Mouse (Mus musculus) liver, postnatal 0 days (tissue): ENCODE data around the gene Rapgef1. TPM values are rescaled to one million over a fixed set of nuclear protein-coding genes. Genes with fewer than 3 reads are reported as not detected.

Experiments
- ATAC-seq: fragments of 200-750 bp; cut with Nextera tagmentation; 2 replicates; pipeline ENCODE4 v1.8.0; 2017; ENCODE audit warnings: mild to moderate bottlenecking, moderate library complexity
- DNase-seq: peaks from one replicate; pipeline ENCODE4 v3.0.0-alpha.2; 2016
- H3K27ac ChIP-seq: fragments of 300-500 bp; sonication (generic); 2 replicates; pipeline ENCODE4 v1.5.1; 2014; ENCODE audit warnings: antibody characterized with exemption, moderate library complexity, mild to moderate bottlenecking, low read depth
- H3K27me3 ChIP-seq: fragments of 300-500 bp; sonication (generic); 2 replicates; pipeline ENCODE4 v1.6.1; 2014; ENCODE audit warnings: low read length, control low read depth, mixed read lengths; ENCODE audit not compliant: insufficient read depth
- H3K36me3 ChIP-seq: fragments of 300-500 bp; sonication (generic); replicated peaks from 2 replicates; pipeline ENCODE4 v1.6.1; 2014; ENCODE audit warnings: mild to moderate bottlenecking, control low read depth, low read length, moderate library complexity, mixed read lengths; ENCODE audit not compliant: insufficient read depth
- H3K4me1 ChIP-seq: fragments of 300-500 bp; sonication (generic); 2 replicates; pipeline ENCODE4 v1.6.1; 2014; ENCODE audit warnings: antibody characterized with exemption, mild to moderate bottlenecking, control low read depth; ENCODE audit not compliant: insufficient read depth
- H3K4me2 ChIP-seq: fragments of 300-500 bp; sonication (generic); 2 replicates; pipeline ENCODE4 v1.6.1; 2014; ENCODE audit warnings: low read depth, mild to moderate bottlenecking, low read length, moderate library complexity, mixed read lengths
- H3K4me3 ChIP-seq: fragments of 300-500 bp; sonication (generic); 2 replicates; pipeline ENCODE4 v1.5.1; 2014; ENCODE audit warnings: low read depth, low read length
- H3K9ac ChIP-seq: fragments of 300-500 bp; sonication (generic); replicated peaks from 2 replicates; pipeline ENCODE4 v1.6.1; 2014; ENCODE audit warnings: mild to moderate bottlenecking, moderate library complexity
- H3K9me3 ChIP-seq: fragments of 300-500 bp; sonication (generic); 2 replicates; pipeline ENCODE4 v1.6.1; 2016; ENCODE audit warnings: mild to moderate bottlenecking, control low read depth, low read length, mixed read lengths
- CTCF ChIP-seq: sonication (generic); IDR thresholded peaks from 2 replicates; pipeline ENCODE4 v1.5.1; 2016; ENCODE audit warnings: antibody characterized with exemption, low read depth
- EP300 ChIP-seq: IDR thresholded peaks from 2 replicates; pipeline ENCODE4 v1.6.1; 2016; ENCODE audit warnings: antibody characterized with exemption, low read depth, mild to moderate bottlenecking
- WGBS: fragments of 180-500 bp; shearing (Covaris S2); extraction: QIAGEN DNeasy Blood & Tissue Kit; methylation state at CpG from one replicate; pipeline ENCODE4 v1.1.7; 2014; ENCODE audit not compliant: insufficient replicate concordance; 5-methylcytosine and 5-hydroxymethylcytosine counted together
- polyA plus RNA-seq: library from polyadenylated mRNA; unstranded; fragments of >200 nt; fragmentation: Nextera tagmentation; extraction: Ambion mirVana; gene quantifications from 2 replicates; pipeline ENCODE4 v1.2.1, GENCODE M21; 2015

Gene Rapgef1
- polyA plus RNA-seq, 1 experiment from 2014 or later = 4.8 TPM

DNA sequence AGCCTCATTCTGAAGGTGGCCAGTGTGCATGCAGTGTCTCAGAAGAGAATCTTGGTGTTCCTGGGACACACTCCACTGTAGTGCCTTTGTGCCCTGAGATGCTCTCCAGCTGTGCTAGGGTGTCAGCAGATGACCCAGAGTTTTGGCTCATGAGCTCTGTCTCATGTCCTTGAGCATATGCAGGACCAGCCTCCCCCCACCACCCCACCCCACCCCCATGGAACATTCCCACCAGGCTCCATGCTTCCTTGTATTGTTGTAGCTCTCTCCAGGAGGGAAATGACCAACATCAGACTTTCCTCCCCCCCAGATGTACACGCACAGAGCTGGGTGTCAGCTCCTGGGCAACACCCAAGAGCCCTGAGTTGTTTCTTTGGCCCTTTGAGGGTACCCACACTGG is 19.9 kb downstream of the Rapgef1 start:
- Histone ChIP-seq H3K4me1 (peaks cover 10% of the 10 kb centered on the region), H3K4me3 (no peak overlapping the region), H3K27me3 (no peaks in the 10 kb centered on the region), H3K27ac (peak overlapping the region; percentile 40; the same call in 1 of the 2 replicates), H3K36me3 (no peaks in the 10 kb centered on the region), H3K4me2 (no peak overlapping the region), H3K9ac (no peak overlapping the region), H3K9me3 (no peaks in the 10 kb centered on the region)
- ATAC-seq (peak; percentile 41; the same call in 1 of the 2 replicates), DNase-seq (peak; percentile 12)
- TF ChIP-seq CTCF = no peak
- no peak for TF ChIP-seq EP300
- 65% methylated on average over 1 of the region's 1 CpGs for WGBS

DNA sequence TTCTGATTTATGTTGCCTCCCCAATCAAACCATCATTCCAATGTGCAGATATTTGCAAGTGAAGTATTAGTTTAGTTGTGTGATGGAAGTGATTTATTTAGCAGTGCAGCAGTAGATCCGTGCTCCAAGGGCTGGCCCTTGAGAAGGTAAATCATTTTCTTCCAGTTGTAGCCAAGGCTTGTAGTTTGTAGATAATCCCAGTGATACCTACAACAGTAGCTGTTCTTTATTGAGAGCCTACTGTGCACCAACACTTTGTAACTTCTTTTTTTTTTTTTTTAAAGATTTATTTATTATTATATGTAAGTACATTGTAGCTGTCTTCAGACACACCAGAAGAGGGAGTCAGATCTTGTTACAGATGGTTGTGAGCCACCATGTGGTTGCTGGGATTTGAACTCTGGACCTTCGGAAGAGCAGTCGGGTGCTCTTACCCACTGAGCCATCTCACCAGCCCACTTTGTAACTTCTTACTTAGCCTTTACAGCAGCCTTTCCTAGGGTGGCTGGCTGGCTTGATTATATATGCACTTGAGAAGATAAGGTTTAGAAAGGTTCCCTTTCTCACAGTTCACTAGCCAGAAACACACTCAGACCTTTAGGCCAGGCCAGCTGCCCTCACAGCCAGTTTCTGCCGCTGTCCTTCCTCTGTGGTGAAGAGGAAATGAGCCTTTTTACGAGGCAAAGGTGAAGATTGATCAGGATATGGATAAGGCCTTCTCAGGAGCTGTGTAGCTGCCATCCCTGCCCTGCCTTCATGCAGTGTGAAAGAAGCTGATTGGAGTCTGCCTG is 20.6 kb downstream of the Rapgef1 start:
- Histone ChIP-seq H3K27me3 (no peaks in the 10 kb centered on the region), H3K9ac (no peak overlapping the region), H3K4me1 (peaks cover 8% of the 10 kb centered on the region), H3K27ac (peak overlapping the region; percentile 40; the same call in 1 of the 2 replicates), H3K9me3 (no peaks in the 10 kb centered on the region), H3K36me3 (no peaks in the 10 kb centered on the region), H3K4me2 (no peak overlapping the region), H3K4me3 (no peak overlapping the region)
- ATAC-seq (no peak), DNase-seq (no peak)
- 47% methylated on average over 5 of the region's 5 CpGs for WGBS
- no peak for TF ChIP-seq EP300
- no peak for TF ChIP-seq CTCF

DNA sequence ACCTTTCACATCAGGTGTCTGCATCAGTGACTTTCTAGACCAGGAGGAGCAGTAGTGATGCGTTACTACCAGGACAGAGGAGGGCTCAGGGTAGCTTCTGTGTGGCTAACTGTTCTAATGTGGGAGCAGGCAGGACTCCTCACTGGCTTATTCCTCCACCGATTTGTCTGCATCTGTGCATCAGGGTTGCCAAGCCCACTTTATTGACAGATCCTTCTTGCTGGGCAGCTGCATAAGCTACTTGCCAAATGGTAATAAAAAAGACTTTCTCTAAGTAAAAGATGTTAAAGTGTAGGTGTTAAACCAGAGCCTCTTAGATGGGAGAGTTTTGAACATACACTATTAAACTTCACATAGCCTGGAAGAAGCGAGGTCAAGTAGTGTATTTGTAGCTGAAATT is 22.2 kb downstream of the Rapgef1 start:
- no peaks in the 10 kb centered on the region for H3K27me3 ChIP-seq
- H3K4me1 ChIP-seq = peaks cover 14% of the 10 kb centered on the region
- no peaks in the 10 kb centered on the region for H3K9me3 ChIP-seq
- DNase-seq (no peak), ATAC-seq (no peak)
- WGBS = 87% methylated on average over 3 of the region's 3 CpGs
- no peak overlapping the region for H3K27ac ChIP-seq
- TF ChIP-seq CTCF (no peak), EP300 (no peak)
- no peak overlapping the region for H3K4me2 ChIP-seq
- no peak overlapping the region for H3K9ac ChIP-seq
- no peaks in the 10 kb centered on the region for H3K36me3 ChIP-seq
- no peak overlapping the region for H3K4me3 ChIP-seq

DNA sequence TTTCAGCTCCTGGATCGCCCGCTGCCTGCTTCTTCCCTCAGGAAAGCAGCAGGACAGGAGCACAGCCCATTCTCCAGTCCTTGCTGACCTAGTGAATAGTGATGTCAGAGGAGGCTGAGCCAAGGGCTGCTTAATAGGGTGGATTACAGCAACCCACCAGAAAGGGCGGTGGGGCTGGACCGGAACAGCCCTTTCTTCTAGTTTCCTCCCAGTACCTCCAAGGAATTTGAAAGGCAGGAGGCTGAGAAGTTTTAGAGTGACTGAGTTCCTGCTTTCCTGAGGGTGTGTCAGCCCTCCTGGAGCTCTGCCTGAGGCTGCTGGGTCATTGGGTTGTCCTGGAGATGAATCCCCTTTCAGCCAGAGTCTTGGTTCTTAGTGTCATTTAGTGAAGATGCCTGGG is 23.9 kb downstream of the Rapgef1 start:
- Histone ChIP-seq H3K4me3 (no peak overlapping the region), H3K4me2 (no peak overlapping the region), H3K36me3 (no peaks in the 10 kb centered on the region), H3K9me3 (no peaks in the 10 kb centered on the region), H3K27me3 (no peaks in the 10 kb centered on the region), H3K9ac (no peak overlapping the region), H3K27ac (no peak overlapping the region), H3K4me1 (peaks cover 17% of the 10 kb centered on the region)
- DNase-seq (peak; percentile 14), ATAC-seq (no peak)
- 89% methylated on average over 4 of the region's 4 CpGs for WGBS
- TF ChIP-seq CTCF = no peak
- no peak for TF ChIP-seq EP300

DNA sequence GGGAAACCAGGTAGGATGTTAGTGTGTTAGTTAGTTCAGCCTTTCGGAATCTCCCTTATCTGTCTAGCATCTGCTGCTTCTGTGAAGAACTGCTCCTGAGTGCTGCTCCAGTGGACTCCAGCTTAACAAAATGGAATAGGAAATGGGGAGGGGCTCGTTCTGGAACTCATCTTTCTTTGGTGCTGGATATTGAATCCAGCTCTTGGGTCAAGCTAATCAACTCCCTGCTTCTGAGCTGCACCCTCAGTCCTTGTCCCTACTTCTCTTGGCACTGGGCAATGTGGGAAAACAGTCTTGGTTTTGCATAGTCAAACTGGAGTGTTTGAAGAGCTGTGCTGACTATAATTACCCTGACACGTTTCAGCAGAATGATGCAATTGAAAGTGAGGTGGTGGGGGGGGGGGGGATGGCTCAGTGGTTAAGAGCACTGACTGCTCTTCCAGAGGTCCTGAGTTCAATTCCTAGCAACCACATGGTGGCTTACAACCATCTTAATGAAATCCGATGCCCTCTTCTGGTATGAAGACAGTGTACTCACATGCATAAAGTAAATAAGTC is 25.6 kb downstream of the Rapgef1 start:
- Histone ChIP-seq H3K9ac (no peak overlapping the region), H3K9me3 (no peaks in the 10 kb centered on the region), H3K4me1 (peaks cover 20% of the 10 kb centered on the region; the same call in 1 of the 2 replicates), H3K27me3 (no peaks in the 10 kb centered on the region), H3K4me3 (no peak overlapping the region), H3K36me3 (no peaks in the 10 kb centered on the region), H3K27ac (no peak overlapping the region), H3K4me2 (no peak overlapping the region)
- TF ChIP-seq CTCF = no peak
- DNase-seq (no peak), ATAC-seq (no peak)
- 57% methylated on average over 4 of the region's 4 CpGs for WGBS

DNA sequence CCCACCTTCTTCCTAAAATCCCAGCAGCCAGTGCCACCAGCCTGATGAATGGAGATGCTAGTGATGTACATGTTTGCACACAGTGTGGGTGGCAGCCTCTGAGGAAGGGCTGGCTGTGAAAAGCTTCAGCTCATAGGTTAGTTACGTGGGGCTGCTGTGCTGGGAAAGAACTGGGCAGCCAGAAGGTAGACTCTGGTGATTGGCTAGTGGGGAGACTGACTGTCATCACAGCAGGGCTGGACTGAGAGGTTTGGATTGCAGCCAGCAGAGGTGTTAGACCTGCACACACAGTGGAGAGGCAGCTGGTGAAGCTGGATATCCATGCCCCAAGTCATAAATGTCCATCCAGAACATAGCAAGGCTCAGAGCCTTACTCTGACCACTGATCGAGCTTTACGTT is 27.1 kb downstream of the Rapgef1 start:
- 73% methylated on average over 3 of the region's 3 CpGs for WGBS
- ATAC-seq = peak; percentile 95

More for the DNA sequence above, 27.1 kb downstream of the Rapgef1 start:
- Histone ChIP-seq H3K4me2 (no peak overlapping the region), H3K4me3 (no peak overlapping the region), H3K9ac (no peak overlapping the region), H3K36me3 (no peaks in the 10 kb centered on the region), H3K4me1 (peaks cover 20% of the 10 kb centered on the region; the same call in 1 of the 2 replicates), H3K27me3 (no peaks in the 10 kb centered on the region), H3K9me3 (no peaks in the 10 kb centered on the region), H3K27ac (no peak overlapping the region)
- TF ChIP-seq EP300 (no peak), CTCF (no peak)
- peak; percentile 50 for DNase-seq
